Mouse (Mus musculus): Measurements from ENCODE around the gene Gm8180. TPM values are rescaled to one million over a fixed set of nuclear protein-coding genes. Genes with fewer than 3 reads are reported as not detected.
"Not testable (repeated sequence)": the region's sequence is repeated elsewhere in the genome, so short reads cannot be mapped to it uniquely, and the experiment has no call there.

The Gm8180 gene
- polyA plus RNA-seq (2015; fragmentation: Nextera tagmentation; extraction: Ambion mirVana) = not detected in 2 replicates

DNA sequence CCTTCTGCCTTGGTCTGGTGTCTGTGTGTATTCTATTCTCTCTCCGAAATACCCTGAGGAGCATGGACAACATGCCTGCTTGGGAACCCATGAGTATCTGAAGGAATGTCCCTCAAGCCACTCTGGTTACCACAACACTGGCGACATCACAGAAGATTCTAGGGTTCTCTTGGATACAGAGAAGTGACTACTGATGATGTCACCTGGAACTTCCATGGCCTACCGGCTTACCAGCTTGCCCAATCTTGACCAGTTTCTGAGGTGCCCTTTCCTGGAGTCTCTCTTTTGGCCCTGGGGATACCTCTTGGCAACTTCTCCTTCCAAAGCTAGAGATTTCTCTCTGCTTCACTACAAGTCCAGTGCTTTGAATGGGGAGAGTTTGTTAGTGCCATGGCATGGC, at the start of gene Gm8180:
TSS of gene Gm8180 (minus strand) at position 101 of the 400 bp plus-strand sequence.
- 72% methylated on average over 3 of the region's 3 CpGs for WGBS (ENCODE audit: insufficient replicate concordance)
- H3K27me3 ChIP-seq (ENCODE audit: control insufficient read depth, insufficient read depth, low read depth, low read length); H3K9ac ChIP-seq (ENCODE audit: low read depth, low read length); H3K4me3 ChIP-seq (ENCODE audit: low read depth, low read length); ATAC-seq (ENCODE audit: low read depth); H3K4me2 ChIP-seq (ENCODE audit: low read depth, low read length); H3K9me3 ChIP-seq (replicated peaks; ENCODE audit: control insufficient read depth, low read length); H3K36me3 ChIP-seq (ENCODE audit: control insufficient read depth, insufficient read depth); H3K27ac ChIP-seq (ENCODE audit: low read length); H3K4me1 ChIP-seq (ENCODE audit: control insufficient read depth, low read depth, low read length): not testable (repeated sequence)

- H3K27ac ChIP-seq (ENCODE audit: low read length); ATAC-seq (ENCODE audit: low read depth); H3K27me3 ChIP-seq (ENCODE audit: control insufficient read depth, insufficient read depth, low read depth, low read length); H3K4me2 ChIP-seq (ENCODE audit: low read depth, low read length); H3K4me3 ChIP-seq (ENCODE audit: low read depth, low read length); H3K9me3 ChIP-seq (replicated peaks; ENCODE audit: control insufficient read depth, low read length); H3K9ac ChIP-seq (ENCODE audit: low read depth, low read length); H3K4me1 ChIP-seq (ENCODE audit: control insufficient read depth, low read depth, low read length); H3K36me3 ChIP-seq (ENCODE audit: control insufficient read depth, insufficient read depth): not testable (repeated sequence)
- WGBS (ENCODE audit: insufficient replicate concordance) = 21% methylated on average over 1 of the region's 1 CpGs
These were observed 45.8 kb upstream of the Gm8180 start for GRCm38 (mm10) chr14:43830385-43830784.

GRCm38 (mm10) chr14:43824176-43824575, 39.6 kb upstream of the Gm8180 start:
- H3K36me3 ChIP-seq (ENCODE audit: control insufficient read depth, insufficient read depth); H3K4me2 ChIP-seq (ENCODE audit: low read depth, low read length); H3K9ac ChIP-seq (ENCODE audit: low read depth, low read length); H3K4me1 ChIP-seq (ENCODE audit: control insufficient read depth, low read depth, low read length); H3K9me3 ChIP-seq (replicated peaks; ENCODE audit: control insufficient read depth, low read length); H3K27me3 ChIP-seq (ENCODE audit: control insufficient read depth, insufficient read depth, low read depth, low read length); H3K27ac ChIP-seq (ENCODE audit: low read length); H3K4me3 ChIP-seq (ENCODE audit: low read depth, low read length): not testable (repeated sequence)
- ATAC-seq (ENCODE audit: low read depth) = peak; percentile 45
- 35% methylated on average over 6 of the region's 6 CpGs for WGBS (ENCODE audit: insufficient replicate concordance)

DNA sequence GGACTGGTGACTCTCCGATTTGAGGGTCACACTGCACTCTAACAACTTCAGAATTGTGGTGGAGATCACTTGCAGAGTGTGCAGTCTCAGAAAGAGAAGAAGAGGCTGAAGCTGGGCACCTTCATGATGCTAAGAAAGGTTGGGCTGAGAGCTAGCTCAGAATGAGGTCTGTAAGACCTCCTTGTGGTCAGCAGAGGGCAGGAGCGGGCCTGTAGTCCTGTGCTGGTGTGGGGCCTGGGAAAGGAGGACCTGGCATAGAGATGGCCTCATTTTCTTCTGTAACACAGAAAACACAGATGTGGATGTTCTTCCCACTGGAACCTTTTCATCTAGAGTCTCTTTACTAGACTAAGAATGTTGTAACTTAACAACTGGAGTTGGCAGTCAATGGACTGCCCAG, 37.3 kb upstream of the Gm8180 start:
- not testable (repeated sequence) for H3K9ac ChIP-seq (ENCODE audit: low read depth, low read length); H3K9me3 ChIP-seq (replicated peaks; ENCODE audit: control insufficient read depth, low read length); H3K4me2 ChIP-seq (ENCODE audit: low read depth, low read length); H3K27ac ChIP-seq (ENCODE audit: low read length); H3K36me3 ChIP-seq (ENCODE audit: control insufficient read depth, insufficient read depth); H3K27me3 ChIP-seq (ENCODE audit: control insufficient read depth, insufficient read depth, low read depth, low read length); ATAC-seq (ENCODE audit: low read depth); H3K4me1 ChIP-seq (ENCODE audit: control insufficient read depth, low read depth, low read length); H3K4me3 ChIP-seq (ENCODE audit: low read depth, low read length)
- 26% methylated on average over 1 of the region's 2 CpGs for WGBS (ENCODE audit: insufficient replicate concordance)

GRCm38 (mm10) chr14:43812458-43812857, 27.9 kb upstream of the Gm8180 start:
- H3K9me3 ChIP-seq (replicated peaks; ENCODE audit: control insufficient read depth, low read length); H3K36me3 ChIP-seq (ENCODE audit: control insufficient read depth, insufficient read depth); H3K4me2 ChIP-seq (ENCODE audit: low read depth, low read length); H3K27ac ChIP-seq (ENCODE audit: low read length); H3K4me1 ChIP-seq (ENCODE audit: control insufficient read depth, low read depth, low read length); H3K9ac ChIP-seq (ENCODE audit: low read depth, low read length); H3K27me3 ChIP-seq (ENCODE audit: control insufficient read depth, insufficient read depth, low read depth, low read length); H3K4me3 ChIP-seq (ENCODE audit: low read depth, low read length); ATAC-seq (ENCODE audit: low read depth): not testable (repeated sequence)
- 51% methylated on average over 8 of the region's 9 CpGs for WGBS (ENCODE audit: insufficient replicate concordance)

DNA sequence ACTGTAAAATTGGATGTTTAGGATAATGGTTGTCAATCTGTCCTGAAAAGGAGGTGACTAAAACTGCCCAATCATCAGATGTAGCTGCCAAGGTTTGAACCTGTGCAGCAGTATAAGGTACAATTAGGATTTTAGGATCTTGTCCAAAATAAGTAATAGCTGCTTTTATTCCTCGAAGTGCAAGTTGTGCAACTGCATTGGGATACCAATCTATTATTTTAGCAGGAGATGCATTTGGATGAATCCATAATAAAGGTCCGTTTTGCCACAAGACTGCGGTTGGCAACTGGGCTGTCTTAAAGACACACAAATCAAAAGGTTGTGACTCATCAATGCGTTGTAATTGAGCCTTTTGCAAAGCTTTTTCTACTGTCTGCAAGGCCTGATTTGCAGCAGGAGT, 23.6 kb upstream of the Gm8180 start:
- WGBS (ENCODE audit: insufficient replicate concordance) = 44% methylated on average over 4 of the region's 4 CpGs

GRCm38 (mm10) chr14:43804435-43804834, 19.9 kb upstream of the Gm8180 start:
- WGBS (ENCODE audit: insufficient replicate concordance) = 10% methylated on average over 7 of the region's 7 CpGs
- H3K27ac ChIP-seq (ENCODE audit: low read length); H3K27me3 ChIP-seq (ENCODE audit: control insufficient read depth, insufficient read depth, low read depth, low read length); H3K9me3 ChIP-seq (replicated peaks; ENCODE audit: control insufficient read depth, low read length); ATAC-seq (ENCODE audit: low read depth); H3K36me3 ChIP-seq (ENCODE audit: control insufficient read depth, insufficient read depth); H3K4me2 ChIP-seq (ENCODE audit: low read depth, low read length); H3K9ac ChIP-seq (ENCODE audit: low read depth, low read length); H3K4me1 ChIP-seq (ENCODE audit: control insufficient read depth, low read depth, low read length); H3K4me3 ChIP-seq (ENCODE audit: low read depth, low read length): not testable (repeated sequence)

More for the DNA sequence above, 23.6 kb upstream of the Gm8180 start:
- H3K27me3 ChIP-seq (ENCODE audit: control insufficient read depth, insufficient read depth, low read depth, low read length); H3K4me2 ChIP-seq (ENCODE audit: low read depth, low read length); H3K36me3 ChIP-seq (ENCODE audit: control insufficient read depth, insufficient read depth); H3K9me3 ChIP-seq (replicated peaks; ENCODE audit: control insufficient read depth, low read length); H3K27ac ChIP-seq (ENCODE audit: low read length); H3K9ac ChIP-seq (ENCODE audit: low read depth, low read length); H3K4me1 ChIP-seq (ENCODE audit: control insufficient read depth, low read depth, low read length); H3K4me3 ChIP-seq (ENCODE audit: low read depth, low read length); ATAC-seq (ENCODE audit: low read depth): not testable (repeated sequence)

GRCm38 (mm10) chr14:43796905-43797470, 12.4 kb upstream of the Gm8180 start:
- not testable (repeated sequence) for H3K4me3 ChIP-seq (ENCODE audit: low read depth, low read length)

DNA sequence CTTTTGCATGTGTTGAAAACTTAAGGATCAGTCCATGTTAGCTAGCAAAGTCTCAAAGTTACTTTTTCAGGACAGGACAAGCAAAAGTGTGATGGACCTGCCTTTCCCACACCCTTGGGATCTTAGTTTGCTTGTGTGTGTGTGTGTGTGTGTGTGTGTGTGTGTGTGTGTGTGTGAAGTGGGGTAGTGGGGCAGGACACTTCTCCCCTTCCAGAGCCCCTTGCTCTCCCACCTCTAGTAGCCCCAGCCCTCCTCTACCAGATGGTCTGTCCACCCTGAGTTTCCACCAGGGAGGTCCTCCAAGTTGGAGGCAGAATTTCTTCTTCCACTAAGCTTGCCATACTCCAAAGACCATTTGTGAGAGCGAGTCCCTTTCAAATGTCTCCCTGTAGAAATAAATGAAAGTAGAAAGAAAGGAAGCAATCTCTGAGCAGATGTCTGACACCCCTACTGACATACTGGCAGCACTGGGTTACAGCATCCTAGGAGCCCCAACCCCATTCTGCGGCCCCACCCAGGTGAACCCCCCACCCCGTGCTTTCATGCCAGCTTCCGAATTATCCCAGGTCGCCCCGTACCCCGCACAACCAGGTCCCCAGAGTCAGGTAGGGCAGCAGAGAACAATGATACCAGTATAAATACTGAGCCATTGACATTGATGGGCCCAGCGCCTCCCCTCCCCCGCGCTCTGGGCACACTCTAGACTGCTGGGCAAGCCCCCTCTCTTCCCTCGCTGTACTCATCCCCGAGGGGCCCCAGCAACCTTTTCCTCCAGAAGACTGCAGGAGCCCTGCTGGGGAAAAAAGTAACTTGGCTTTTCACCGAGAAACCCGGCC, 11.7 kb upstream of the Gm8180 start:
- no peak overlapping the region for H3K4me3 ChIP-seq (ENCODE audit: low read depth, low read length)
- WGBS (ENCODE audit: insufficient replicate concordance) = 17% methylated on average over 14 of the region's 14 CpGs
- no peak for ATAC-seq (ENCODE audit: low read depth)
- no peak overlapping the region for H3K4me2 ChIP-seq (ENCODE audit: low read depth, low read length)
- H3K36me3 ChIP-seq (ENCODE audit: control insufficient read depth, insufficient read depth) = no peaks in the 10 kb centered on the region
- H3K27me3 ChIP-seq (ENCODE audit: control insufficient read depth, insufficient read depth, low read depth, low read length) = no peaks in the 10 kb centered on the region
- H3K9ac ChIP-seq (ENCODE audit: low read depth, low read length) = no peak overlapping the region
- H3K27ac ChIP-seq (ENCODE audit: low read length) = no peak overlapping the region
- H3K9me3 ChIP-seq (replicated peaks; ENCODE audit: control insufficient read depth, low read length) = no peaks in the 10 kb centered on the region
- no peaks in the 10 kb centered on the region for H3K4me1 ChIP-seq (ENCODE audit: control insufficient read depth, low read depth, low read length)

More at GRCm38 (mm10) chr14:43796905-43797470, 12.4 kb upstream of the Gm8180 start:
- WGBS (ENCODE audit: insufficient replicate concordance) = 16% methylated on average over 22 of the region's 23 CpGs
- H3K9ac ChIP-seq (ENCODE audit: low read depth, low read length); H3K27me3 ChIP-seq (ENCODE audit: control insufficient read depth, insufficient read depth, low read depth, low read length); H3K4me2 ChIP-seq (ENCODE audit: low read depth, low read length); H3K27ac ChIP-seq (ENCODE audit: low read length); H3K36me3 ChIP-seq (ENCODE audit: control insufficient read depth, insufficient read depth); ATAC-seq (ENCODE audit: low read depth); H3K4me1 ChIP-seq (ENCODE audit: control insufficient read depth, low read depth, low read length); H3K9me3 ChIP-seq (replicated peaks; ENCODE audit: control insufficient read depth, low read length): not testable (repeated sequence)
